Mouse (Mus musculus): ENCODE data around the gene Kmt5a.

- TF ChIP-seq CHD2 (IDR thresholded peaks at IDR 0.05; ENCODE audit: low read depth, low read length) (no peak), ZNF384 (IDR thresholded peaks at IDR 0.05; ENCODE audit: low read depth, low read length) (no peak), ZC3H11A (IDR thresholded peaks at IDR 0.05; ENCODE audit: borderline replicate concordance, low read depth, low read length) (no peak)
Observed at GRCm38 (mm10) chr5:124496614-124497514, 57.1 kb downstream of the Kmt5a start.
